Mouse (Mus musculus): ENCODE measurements around the gene Tiam1. TPM values are rescaled to one million over a fixed set of nuclear protein-coding genes. Genes with fewer than 3 reads are reported as not detected.

The Tiam1 gene
- total and polyA plus RNA-seq, 2 experiments = 0.27 to 0.65 TPM

DNA sequence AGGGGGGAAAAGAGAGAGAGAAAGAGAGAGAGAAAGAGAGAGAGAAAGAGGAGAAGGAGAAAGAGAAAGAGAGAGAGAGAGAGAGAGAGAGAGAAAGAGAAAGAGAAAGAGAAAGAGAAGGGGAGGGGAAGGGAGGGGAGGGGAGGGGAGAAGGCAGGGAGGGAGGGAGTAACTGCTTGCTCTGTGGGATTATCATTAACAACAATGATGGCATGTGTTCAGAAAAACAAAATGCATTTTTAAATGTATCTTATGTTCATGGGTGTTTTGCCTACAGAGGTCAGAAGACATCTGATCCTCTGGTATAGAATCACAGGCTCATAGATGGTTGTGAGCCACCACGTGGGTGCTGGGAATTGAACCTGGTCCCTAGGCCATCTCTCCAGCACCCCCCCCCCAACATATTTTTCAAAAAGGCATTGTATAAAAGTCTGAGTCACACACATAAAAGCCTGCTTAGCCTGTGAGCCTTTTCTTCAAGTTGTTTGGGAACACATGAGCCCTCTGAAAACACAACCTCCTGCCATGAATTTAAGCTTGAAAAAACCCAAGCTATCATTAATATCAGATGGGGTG, 237.8 kb downstream of the Tiam1 start:
- Histone ChIP-seq H3K79me2 (ENCODE audit: control insufficient read depth, insufficient read depth, low read length) (no peaks in the 10 kb centered on the region), H3K27me3 (ENCODE audit: control insufficient read depth, insufficient read depth, low read length) (no peaks in the 10 kb centered on the region; the same call in 1 of the 2 replicates), H3K36me3 (ENCODE audit: control insufficient read depth, insufficient read depth, low read length) (no peaks in the 10 kb centered on the region), H3K9ac (ENCODE audit: low read depth, low read length) (no peak overlapping the region), H3K4me3 (ENCODE audit: insufficient read depth, low read depth, low read length) (no peak overlapping the region), H3K27ac (replicated peaks; ENCODE audit: insufficient read depth, low read depth, low read length) (no peak overlapping the region), H3K4me1 (ENCODE audit: control insufficient read depth, insufficient read depth, low read length) (no peaks in the 10 kb centered on the region)
- WGBS = 92% methylated on average over 1 of the region's 1 CpGs
- DNase-seq (ENCODE audit: extremely low read depth, low read depth, low spot score) = no peak
- TF ChIP-seq CTCF (IDR thresholded peaks at IDR 0.05; ENCODE audit: low read depth, low read length) = no peak
- TF ChIP-seq POLR2A (IDR thresholded peaks at IDR 0.05; ENCODE audit: extremely low read depth, insufficient read depth, low read length) = no peak

DNA sequence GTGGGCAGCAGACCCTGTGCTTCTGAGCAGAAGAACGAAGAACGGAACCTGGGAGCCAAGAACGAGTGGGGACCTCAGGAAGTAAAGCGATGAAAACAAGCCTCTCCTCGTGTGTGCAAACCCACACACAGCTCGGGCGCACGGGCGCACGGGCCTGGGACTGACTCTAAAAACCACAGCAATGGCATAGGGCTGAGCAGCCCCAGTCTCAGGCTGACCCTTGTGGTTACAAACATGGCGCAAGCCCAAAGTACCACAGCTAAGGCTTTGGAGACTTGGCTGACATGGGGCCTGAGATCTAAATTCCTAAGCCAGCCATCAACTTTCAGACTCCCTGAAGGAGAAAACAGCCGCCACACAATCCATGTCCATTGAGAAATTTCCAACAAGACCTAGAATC, 239.4 kb downstream of the Tiam1 start:
- DNase-seq (ENCODE audit: extremely low read depth, low read depth, low spot score) = no peak
- no peak overlapping the region for H3K9ac ChIP-seq (ENCODE audit: low read depth, low read length)
- WGBS = 94% methylated on average over 12 of the region's 12 CpGs
- no peaks in the 10 kb centered on the region for H3K4me1 ChIP-seq (ENCODE audit: control insufficient read depth, insufficient read depth, low read length)
- TF ChIP-seq POLR2A (IDR thresholded peaks at IDR 0.05; ENCODE audit: extremely low read depth, insufficient read depth, low read length) = no peak
- no peak for TF ChIP-seq CTCF (IDR thresholded peaks at IDR 0.05; ENCODE audit: low read depth, low read length)
- H3K4me3 ChIP-seq (ENCODE audit: insufficient read depth, low read depth, low read length) = no peak overlapping the region
- H3K79me2 ChIP-seq (ENCODE audit: control insufficient read depth, insufficient read depth, low read length) = no peaks in the 10 kb centered on the region
- no peaks in the 10 kb centered on the region for H3K36me3 ChIP-seq (ENCODE audit: control insufficient read depth, insufficient read depth, low read length)
- H3K27me3 ChIP-seq (ENCODE audit: control insufficient read depth, insufficient read depth, low read length) = no peaks in the 10 kb centered on the region
- no peak overlapping the region for H3K27ac ChIP-seq (replicated peaks; ENCODE audit: insufficient read depth, low read depth, low read length)

DNA sequence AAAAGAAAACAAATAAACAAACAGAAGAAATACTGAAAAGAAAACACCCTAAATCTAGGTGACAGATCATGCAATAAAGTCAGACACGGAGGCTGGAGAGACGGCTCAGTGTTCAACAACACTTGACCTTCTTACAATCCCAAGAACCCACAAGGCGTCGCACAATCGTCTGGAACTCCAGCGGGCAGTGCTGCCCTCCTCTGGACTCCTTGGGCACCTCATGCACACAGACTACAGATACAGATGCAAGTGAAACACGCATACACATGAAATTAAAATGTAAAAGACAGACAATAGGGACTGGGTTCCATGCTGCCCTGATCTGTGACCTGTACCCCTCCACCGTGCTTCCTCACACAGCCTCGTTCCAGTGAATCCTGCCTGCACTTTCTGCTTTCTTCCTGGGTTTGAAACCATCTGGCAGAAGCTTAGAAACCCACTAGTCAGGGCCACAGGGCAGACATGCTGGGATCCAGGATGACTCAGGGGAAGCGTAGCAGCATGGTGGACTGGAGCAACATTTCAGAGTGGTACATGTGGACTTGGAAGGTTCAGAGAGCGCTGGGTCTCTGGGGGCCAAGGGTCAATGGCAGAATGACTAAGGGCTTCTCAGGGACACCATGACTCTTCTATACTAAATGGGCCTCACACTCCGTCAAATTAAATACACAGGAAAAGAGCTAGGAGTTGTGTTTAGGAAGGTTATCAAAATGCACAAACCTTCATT, 240.8 kb downstream of the Tiam1 start:
- Histone ChIP-seq H3K27me3 (ENCODE audit: control insufficient read depth, insufficient read depth, low read length) (no peaks in the 10 kb centered on the region), H3K4me3 (ENCODE audit: insufficient read depth, low read depth, low read length) (no peak overlapping the region), H3K9ac (ENCODE audit: low read depth, low read length) (no peak overlapping the region), H3K79me2 (ENCODE audit: control insufficient read depth, insufficient read depth, low read length) (no peaks in the 10 kb centered on the region), H3K36me3 (ENCODE audit: control insufficient read depth, insufficient read depth, low read length) (no peaks in the 10 kb centered on the region), H3K27ac (replicated peaks; ENCODE audit: insufficient read depth, low read depth, low read length) (no peak overlapping the region), H3K4me1 (ENCODE audit: control insufficient read depth, insufficient read depth, low read length) (no peaks in the 10 kb centered on the region)
- no peak for DNase-seq (ENCODE audit: extremely low read depth, low read depth, low spot score)
- TF ChIP-seq CTCF (IDR thresholded peaks at IDR 0.05; ENCODE audit: low read depth, low read length) = no peak
- TF ChIP-seq POLR2A (IDR thresholded peaks at IDR 0.05; ENCODE audit: extremely low read depth, insufficient read depth, low read length) = no peak
- WGBS = 92% methylated on average over 12 of the region's 12 CpGs

DNA sequence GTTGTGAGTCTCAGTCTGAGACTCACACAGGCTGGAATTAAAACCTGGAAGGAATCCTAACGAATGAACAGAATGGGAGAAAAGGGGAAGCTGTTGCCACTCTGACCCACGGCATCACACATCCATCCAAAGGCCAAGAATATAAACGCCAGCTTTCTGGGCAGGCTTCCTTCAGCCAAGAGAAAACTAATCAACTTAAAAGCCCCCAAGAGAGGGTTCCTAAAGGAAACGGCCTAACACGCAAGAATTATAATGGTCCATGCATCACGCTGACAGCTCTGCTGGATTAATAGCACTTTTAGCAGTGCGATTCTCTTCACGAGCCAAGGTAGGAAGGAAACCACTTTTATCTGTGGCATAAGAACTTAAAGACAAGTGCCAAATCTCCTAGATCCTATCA, 242.9 kb downstream of the Tiam1 start:
- TF ChIP-seq CTCF (IDR thresholded peaks at IDR 0.05; ENCODE audit: low read depth, low read length) (no peak), POLR2A (IDR thresholded peaks at IDR 0.05; ENCODE audit: extremely low read depth, insufficient read depth, low read length) (no peak)
- no peak overlapping the region for H3K9ac ChIP-seq (ENCODE audit: low read depth, low read length)
- no peaks in the 10 kb centered on the region for H3K36me3 ChIP-seq (ENCODE audit: control insufficient read depth, insufficient read depth, low read length)
- H3K27ac ChIP-seq (replicated peaks; ENCODE audit: insufficient read depth, low read depth, low read length) = no peak overlapping the region
- no peaks in the 10 kb centered on the region for H3K27me3 ChIP-seq (ENCODE audit: control insufficient read depth, insufficient read depth, low read length)
- no peaks in the 10 kb centered on the region for H3K79me2 ChIP-seq (ENCODE audit: control insufficient read depth, insufficient read depth, low read length)
- no peak overlapping the region for H3K4me3 ChIP-seq (ENCODE audit: insufficient read depth, low read depth, low read length)
- DNase-seq (ENCODE audit: extremely low read depth, low read depth, low spot score) = no peak
- H3K4me1 ChIP-seq (ENCODE audit: control insufficient read depth, insufficient read depth, low read length) = no peaks in the 10 kb centered on the region
- WGBS = 65% methylated on average over 8 of the region's 8 CpGs

DNA sequence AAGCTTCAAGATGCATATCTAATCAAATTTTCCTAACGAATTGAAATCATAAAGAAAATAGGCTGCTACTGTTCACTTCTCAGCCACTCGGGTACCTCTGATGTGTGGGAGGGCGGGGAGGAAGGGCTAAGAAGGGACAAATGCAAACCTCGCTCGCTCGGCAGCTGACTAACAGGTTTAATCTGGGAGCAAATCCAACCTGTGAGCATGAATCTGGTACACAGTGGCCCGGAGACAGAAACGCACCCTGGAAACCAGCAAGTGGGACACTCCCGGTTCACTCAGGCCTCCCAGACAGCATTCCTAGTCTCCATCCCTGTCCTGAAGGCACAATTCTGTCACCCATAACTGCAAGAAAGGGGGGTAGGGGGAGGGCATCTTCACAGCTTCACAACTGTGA, 244.4 kb downstream of the Tiam1 start:
- 85% methylated on average over 9 of the region's 9 CpGs for WGBS
- Histone ChIP-seq H3K27me3 (ENCODE audit: control insufficient read depth, insufficient read depth, low read length) (no peaks in the 10 kb centered on the region), H3K4me1 (ENCODE audit: control insufficient read depth, insufficient read depth, low read length) (no peaks in the 10 kb centered on the region), H3K36me3 (ENCODE audit: control insufficient read depth, insufficient read depth, low read length) (no peaks in the 10 kb centered on the region), H3K4me3 (ENCODE audit: insufficient read depth, low read depth, low read length) (no peak overlapping the region), H3K9ac (ENCODE audit: low read depth, low read length) (no peak overlapping the region), H3K27ac (replicated peaks; ENCODE audit: insufficient read depth, low read depth, low read length) (no peak overlapping the region), H3K79me2 (ENCODE audit: control insufficient read depth, insufficient read depth, low read length) (no peaks in the 10 kb centered on the region)
- no peak for DNase-seq (ENCODE audit: extremely low read depth, low read depth, low spot score)
- no peak for TF ChIP-seq CTCF (IDR thresholded peaks at IDR 0.05; ENCODE audit: low read depth, low read length)
- TF ChIP-seq POLR2A (IDR thresholded peaks at IDR 0.05; ENCODE audit: extremely low read depth, insufficient read depth, low read length) = no peak

DNA sequence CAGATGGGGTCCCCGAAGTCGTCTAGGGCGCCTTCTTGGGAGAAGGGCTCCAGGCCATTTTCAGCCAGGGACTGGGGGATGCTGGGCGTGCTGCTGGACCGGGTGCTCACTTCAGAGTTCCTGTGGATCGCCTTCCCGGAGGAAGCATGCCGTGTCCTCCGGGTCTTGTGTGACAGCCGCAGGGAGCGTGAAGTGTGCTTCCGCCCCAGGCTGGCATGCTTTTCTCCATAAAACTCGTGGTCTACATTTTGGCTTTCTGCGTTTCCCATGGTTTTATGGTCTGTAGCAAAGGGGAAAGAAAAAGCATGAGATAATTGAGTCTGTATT, 245.3 kb downstream of the Tiam1 start:
- no peak for DNase-seq (ENCODE audit: extremely low read depth, low read depth, low spot score)
- Histone ChIP-seq H3K9ac (ENCODE audit: low read depth, low read length) (no peak overlapping the region), H3K27ac (replicated peaks; ENCODE audit: insufficient read depth, low read depth, low read length) (no peak overlapping the region), H3K79me2 (ENCODE audit: control insufficient read depth, insufficient read depth, low read length) (no peaks in the 10 kb centered on the region), H3K4me3 (ENCODE audit: insufficient read depth, low read depth, low read length) (no peak overlapping the region), H3K36me3 (ENCODE audit: control insufficient read depth, insufficient read depth, low read length) (no peaks in the 10 kb centered on the region), H3K4me1 (ENCODE audit: control insufficient read depth, insufficient read depth, low read length) (no peaks in the 10 kb centered on the region), H3K27me3 (ENCODE audit: control insufficient read depth, insufficient read depth, low read length) (no peaks in the 10 kb centered on the region)
- WGBS = 92% methylated on average over 14 of the region's 14 CpGs
- TF ChIP-seq POLR2A (IDR thresholded peaks at IDR 0.05; ENCODE audit: extremely low read depth, insufficient read depth, low read length) (no peak), CTCF (IDR thresholded peaks at IDR 0.05; ENCODE audit: low read depth, low read length) (no peak)
